Mouse (Mus musculus) cerebellum, postnatal 14 days (tissue): ENCODE data around the gene Gnat1.
A peak's percentile ranks its signal among the peaks of the same experiment; 100 is the strongest.

Source experiments
- DNase-seq, 2 experiments: peaks; one replicate each; pipeline ENCODE4 v3.0.0; 2021; ENCODE audit warnings: mixed read lengths in 2 of 2

Gene Gnat1

DNA sequence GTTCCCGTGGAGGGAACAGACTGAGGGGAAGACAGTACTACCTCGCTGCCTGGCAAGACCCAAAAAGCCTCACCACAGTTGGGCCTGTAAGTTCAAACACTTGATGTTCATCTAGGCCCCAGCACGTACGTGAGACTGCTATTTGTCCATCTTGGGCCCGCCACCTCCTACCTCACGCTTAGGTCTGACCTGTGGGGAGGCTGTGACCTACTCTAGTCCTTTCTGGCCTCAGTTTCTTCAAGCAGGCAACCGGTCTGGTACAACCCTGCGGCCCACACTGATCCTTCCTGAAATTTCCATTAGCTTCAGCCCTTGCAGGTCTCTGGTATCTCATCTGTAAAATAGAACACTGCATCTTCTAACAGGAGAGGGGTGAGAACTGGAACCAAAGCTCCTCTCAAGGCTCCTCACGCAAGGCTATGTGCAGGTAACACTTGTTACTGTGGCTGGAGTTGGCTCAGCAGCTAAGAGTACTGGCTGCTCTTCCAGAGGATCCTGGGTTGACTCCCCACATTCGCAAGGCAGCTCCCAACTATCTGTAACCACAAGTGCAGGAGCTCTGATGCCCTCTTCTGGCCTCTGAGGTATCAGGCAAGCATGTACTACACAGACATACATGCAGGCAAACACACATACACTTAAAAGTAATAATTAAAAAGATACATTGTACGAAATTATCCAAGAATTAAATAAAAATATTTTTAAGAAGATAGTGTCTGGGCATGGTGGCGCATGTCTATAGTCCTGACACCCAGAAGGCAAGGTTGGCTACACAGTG is 54.0 kb downstream of the Gnat1 start:
- peak in 1 of 2 experiments; percentile 48 for DNase-seq

GRCm38 (mm10) chr9:107624951-107625350 is 54.6 kb downstream of the Gnat1 start:
- DNase-seq: peak in 1 of 2 experiments; percentile 1

DNA sequence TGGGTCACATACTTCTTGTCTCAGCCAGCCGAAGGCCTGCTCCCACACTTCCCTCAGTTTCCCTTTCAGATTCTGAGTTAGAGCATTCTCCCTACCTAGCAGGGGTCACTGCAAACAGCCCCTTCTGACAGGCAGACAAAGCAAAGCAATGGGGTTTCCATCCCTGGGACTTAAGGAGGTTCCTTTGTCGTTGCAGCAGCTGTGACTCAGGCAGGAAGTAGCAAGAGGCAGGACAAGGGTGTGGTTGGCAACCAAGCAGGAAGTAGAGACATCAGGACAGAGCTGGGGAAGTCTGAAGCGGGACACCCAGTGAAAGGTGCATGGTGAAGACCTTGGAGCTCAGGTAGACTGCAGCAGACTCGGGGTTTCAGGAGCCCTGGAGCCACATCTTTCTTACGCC is 55.0 kb downstream of the Gnat1 start:
- no peak for DNase-seq
